ENCODE assay signal across 9 mouse cellular contexts in the genomic region with DNA sequence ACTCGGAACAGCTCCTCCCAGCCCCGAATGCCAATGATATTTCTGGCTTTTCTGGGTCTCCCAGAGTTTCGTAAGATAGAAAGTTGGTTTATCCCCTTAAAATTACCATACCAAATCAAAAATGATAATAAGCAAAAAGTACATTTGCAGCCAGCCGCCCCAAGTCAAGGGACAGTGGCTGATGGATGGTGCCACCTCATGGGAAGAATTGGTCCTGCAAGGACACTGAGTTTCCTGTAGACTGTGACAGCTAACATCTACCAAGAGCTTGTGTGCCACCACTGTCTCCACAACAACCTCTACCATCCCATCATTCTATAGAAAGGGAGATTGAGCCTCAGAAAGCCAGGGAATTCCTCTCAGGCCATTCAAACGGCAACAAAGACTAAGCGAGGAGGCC. TPM values are rescaled to one million over a fixed set of nuclear protein-coding genes. Genes with fewer than 3 reads are reported as not detected.
DNase-seq lines count a peak whose midpoint lies in the region; ATAC-seq and TF ChIP-seq lines count a peak whose summit lies in the region.
"Had no signal": no experiment of that assay in that cellular context is flagged by ENCODE, and none has a peak within 500 bp of the region (broad histone marks: within the 10 kb centered on the region; RNA-seq: fewer than 3 reads in every experiment).

No protein-coding gene starts in this region.

- WGBS in heart, adult 2 months = 47% methylated on average over 6 of the region's 6 CpGs
- 65% methylated on average over 6 of the region's 6 CpGs for WGBS in limb, embryonic 11.5 days

- peaks cover 6% of the 10 kb centered on the region for H3K4me1 ChIP-seq in heart, adult 2 months (ENCODE audit: control insufficient read depth, insufficient read depth, low read length)
- peaks cover 12% of the 10 kb centered on the region for H3K4me1 ChIP-seq in limb, embryonic 11.5 days (ENCODE audit: control insufficient read depth, insufficient read depth, low read length)

- H3K9ac ChIP-seq in heart, adult 2 months (ENCODE audit: low read depth, low read length) = no peak overlapping the region
- H3K9ac ChIP-seq in limb, embryonic 11.5 days (ENCODE audit: low read length) = no peak overlapping the region
- H3K9ac ChIP-seq: lung, embryonic 15.5 days had no signal

- DNase-seq in heart, adult 2 months = peak; percentile 49 to 77
- no peak for DNase-seq in heart, postnatal 25 days (ENCODE audit: low spot score)
- DNase-seq in urinary bladder, postnatal 14 days (ENCODE audit: low spot score) = peak; percentile 64
- DNase-seq in urinary bladder, postnatal 36 days (ENCODE audit: low spot score in 2 of 2) = no peak
- DNase-seq in limb, embryonic 11.5 days (ENCODE audit: low spot score) = peak; percentile 38
- DNase-seq in spleen, postnatal 4 days (ENCODE audit: low spot score in 2 of 2) = no peak
- DNase-seq in T-cell, adult 2 months (ENCODE audit: low spot score) = no peak

- peak; percentile 86; the same call in 1 of the 2 replicates for TF ChIP-seq EP300 in heart, adult 2 months (IDR thresholded peaks at IDR 0.05; ENCODE audit: insufficient read depth, low read depth, low read length)

- no peaks in the 10 kb centered on the region for H3K79me2 ChIP-seq in heart, adult 2 months (replicated peaks; ENCODE audit: control insufficient read depth, insufficient read depth, low read length)

- no peaks in the 10 kb centered on the region for H3K9me3 ChIP-seq in limb, embryonic 11.5 days (ENCODE audit: control insufficient read depth, low read length)
- H3K9me3 ChIP-seq: lung, embryonic 15.5 days had no signal

- no peaks in the 10 kb centered on the region for H3K36me3 ChIP-seq in heart, adult 2 months (ENCODE audit: control insufficient read depth, insufficient read depth, low read length)
- H3K36me3 ChIP-seq in limb, embryonic 11.5 days (ENCODE audit: control insufficient read depth, insufficient read depth, low read length) = no peaks in the 10 kb centered on the region
- H3K36me3 ChIP-seq: lung, embryonic 15.5 days had no signal

- H3K4me2 ChIP-seq in limb, embryonic 11.5 days (ENCODE audit: low read depth, severe bottlenecking) = no peak overlapping the region
- H3K4me2 ChIP-seq: lung, embryonic 15.5 days had no signal

- no peak overlapping the region for H3K4me3 ChIP-seq in heart, adult 2 months
- no peak overlapping the region for H3K4me3 ChIP-seq in limb, embryonic 11.5 days (ENCODE audit: low read depth, low read length)
- H3K4me3 ChIP-seq: lung, embryonic 15.5 days had no signal

- no peaks in the 10 kb centered on the region for H3K27me3 ChIP-seq in heart, adult 2 months (ENCODE audit: control insufficient read depth, insufficient read depth, low read length)
- H3K27me3 ChIP-seq in limb, embryonic 11.5 days (ENCODE audit: control insufficient read depth, insufficient read depth, low read length) = no peaks in the 10 kb centered on the region
- H3K27me3 ChIP-seq: lung, embryonic 15.5 days had no signal

- 0 out of 2 replicates have a peak, but pooled peaks have one; percentile 28 for ATAC-seq in granulocyte monocyte progenitor cell, adult 5-6 weeks (replicated peaks; ENCODE audit: poor library complexity, severe bottlenecking)
- ATAC-seq in limb, embryonic 11.5 days (ENCODE audit: insufficient number of reproducible peaks, low FRiP score, low TSS enrichment, low read depth) = no peak

- no peak for TF ChIP-seq POLR2A in heart, adult 2 months (IDR thresholded peaks at IDR 0.05; ENCODE audit: insufficient read depth, low read depth, low read length)

- no peak overlapping the region for H3K27ac ChIP-seq in heart, adult 2 months
- no peak overlapping the region for H3K27ac ChIP-seq in limb, embryonic 11.5 days (replicated peaks; ENCODE audit: low read depth, low read length)
- H3K27ac ChIP-seq: lung, embryonic 15.5 days had no signal

- TF ChIP-seq CTCF in heart, adult 2 months (IDR thresholded peaks at IDR 0.05) = peak; percentile 96

- intact Hi-C loops in heart, adult 2 months (cut with DNase I) = loop anchor here (1.0 to 2.0 kb wide), 5 partner anchors 53 to 175 kb away; no protein-coding TSS in a partner anchor
- intact Hi-C loops in heart, postnatal 25 days (cut with DNase I) = loop anchor here (1.0 to 2.0 kb wide), 3 partner anchors 53 to 175 kb away; no protein-coding TSS in a partner anchor

RNA-seq across cellular contexts. Expression of gene Tspan9, which starts 2.4 kb away (rescaled TPM):
- total RNA-seq in heart, adult 2 months (2021) = 100 to 1,000 TPM in 1 of 2 experiments, 10 to 100 TPM in 1; 84.9 to 104 TPM
- 88.5 and 127 TPM in 2 replicates for polyA plus RNA-seq in heart, adult 2 months (2012; rRNA removed)
- total RNA-seq in heart, postnatal 25 days (2021) = 100 to 1,000 TPM; 129 to 132 TPM
- 2.2 TPM in 1 of 2 replicates, not detected in the other for total RNA-seq in granulocyte monocyte progenitor cell, adult 5-6 weeks (2014; fragmentation: Nextera tagmentation)
- 0.62 and 3.4 TPM in 2 replicates for total RNA-seq in granulocyte monocyte progenitor cell, adult 5-6 weeks (2017)
- polyA plus RNA-seq in limb, embryonic 11.5 days (2014; fragmentation: Nextera tagmentation; extraction: Ambion mirVana) = 68.2 and 77.2 TPM in 2 replicates

Comparison
In these comparisons a context has a peak if more than half of its experiments do, and no peak if none do; other contexts are left out.
1. DNase-seq: peak in heart, adult 2 months (2 of 2), urinary bladder, postnatal 14 days (single experiment) and limb, embryonic 11.5 days (single experiment); none in heart, postnatal 25 days (single experiment), urinary bladder, postnatal 36 days (0 of 2), spleen, postnatal 4 days (0 of 2) and T-cell, adult 2 months (single experiment).
2. RNA of gene Tspan9, which starts 2.4 kb away (total RNA-seq): 129 to 132 TPM in heart, postnatal 25 days and 84.9 to 104 TPM in heart, adult 2 months; 0.62 to 3.4 TPM in granulocyte monocyte progenitor cell, adult 5-6 weeks; every median in the first group is over 10 times any median in the second.